Mouse (Mus musculus): Measurements from ENCODE around the gene Susd6. TPM values are rescaled to one million over a fixed set of nuclear protein-coding genes. Genes with fewer than 3 reads are reported as not detected.
A peak's percentile ranks its signal among the peaks of the same experiment; 100 is the strongest.

The Susd6 gene
- polyA plus RNA-seq, 1 experiment from 2014 or later = 17.1 TPM

GRCm38 (mm10) chr12:80928881-80929280 is 138.6 kb downstream of the Susd6 start:
- H3K27me3 ChIP-seq (ENCODE audit: insufficient read depth, low read length) = no peaks in the 10 kb centered on the region
- H3K9me3 ChIP-seq (ENCODE audit: low read length) = no peaks in the 10 kb centered on the region
- 64% methylated on average over 3 of the region's 3 CpGs for WGBS
- H3K4me3 ChIP-seq (ENCODE audit: low read length) = no peak overlapping the region
- ATAC-seq (ENCODE audit: low FRiP score, low TSS enrichment) = no peak
- H3K36me3 ChIP-seq (ENCODE audit: insufficient read depth, low read length) = no peaks in the 10 kb centered on the region
- no peak overlapping the region for H3K9ac ChIP-seq (replicated peaks; ENCODE audit: low read length)
- no peak overlapping the region for H3K4me2 ChIP-seq (replicated peaks; ENCODE audit: low read depth, low read length)
- peak overlapping the region; percentile 76 for H3K27ac ChIP-seq (ENCODE audit: low read length)
- peaks cover 9% of the 10 kb centered on the region; the same call in 1 of the 2 replicates for H3K4me1 ChIP-seq (ENCODE audit: insufficient read depth, low read length)

- H3K27ac ChIP-seq (ENCODE audit: low read length) = no peak overlapping the region
- H3K9me3 ChIP-seq (ENCODE audit: low read length) = no peaks in the 10 kb centered on the region
- H3K9ac ChIP-seq (replicated peaks; ENCODE audit: low read length) = no peak overlapping the region
- no peaks in the 10 kb centered on the region for H3K27me3 ChIP-seq (ENCODE audit: insufficient read depth, low read length)
- H3K4me3 ChIP-seq (ENCODE audit: low read length) = no peak overlapping the region
- 75% methylated on average over 7 of the region's 7 CpGs for WGBS
- no peak overlapping the region for H3K4me2 ChIP-seq (replicated peaks; ENCODE audit: low read depth, low read length)
- H3K36me3 ChIP-seq (ENCODE audit: insufficient read depth, low read length) = no peaks in the 10 kb centered on the region
- H3K4me1 ChIP-seq (ENCODE audit: insufficient read depth, low read length) = peaks cover 8% of the 10 kb centered on the region; the same call in 1 of the 2 replicates
- peak; percentile 52 for ATAC-seq (ENCODE audit: low FRiP score, low TSS enrichment)
Observed at GRCm38 (mm10) chr12:80930141-80930540, 139.8 kb downstream of the Susd6 start.

Other genes starting within 250 kb of the Susd6 start
- 32.0 and 34.8 TPM in 2 replicates for gene Slc39a9, start 146.6 kb upstream of the Susd6 start, polyA plus RNA-seq (2015; fragmentation: Nextera tagmentation; extraction: Ambion mirVana)
- gene Erh, start 146.2 kb upstream of the Susd6 start, polyA plus RNA-seq (2015; fragmentation: Nextera tagmentation; extraction: Ambion mirVana) = 279 and 331 TPM in 2 replicates
- 2.7 TPM in 2 replicates for gene Plekhd1, start 97.9 kb upstream of the Susd6 start, polyA plus RNA-seq (2015; fragmentation: Nextera tagmentation; extraction: Ambion mirVana)
- 0.11 and 0.12 TPM in 2 replicates for gene Ccdc177, start 29.8 kb upstream of the Susd6 start, polyA plus RNA-seq (2015; fragmentation: Nextera tagmentation; extraction: Ambion mirVana)
- gene Srsf5, start 155.0 kb downstream of the Susd6 start, polyA plus RNA-seq (2015; fragmentation: Nextera tagmentation; extraction: Ambion mirVana) = 513 and 576 TPM in 2 replicates
- gene Slc10a1, start 178.2 kb downstream of the Susd6 start, polyA plus RNA-seq (2015; fragmentation: Nextera tagmentation; extraction: Ambion mirVana) = 0.82 and 1.2 TPM in 2 replicates
- gene Smoc1, start 236.3 kb downstream of the Susd6 start, polyA plus RNA-seq (2015; fragmentation: Nextera tagmentation; extraction: Ambion mirVana) = 1.6 and 2.1 TPM in 2 replicates

Measured in kidney, embryonic 16.5 days (tissue).